In the genomic region with DNA sequence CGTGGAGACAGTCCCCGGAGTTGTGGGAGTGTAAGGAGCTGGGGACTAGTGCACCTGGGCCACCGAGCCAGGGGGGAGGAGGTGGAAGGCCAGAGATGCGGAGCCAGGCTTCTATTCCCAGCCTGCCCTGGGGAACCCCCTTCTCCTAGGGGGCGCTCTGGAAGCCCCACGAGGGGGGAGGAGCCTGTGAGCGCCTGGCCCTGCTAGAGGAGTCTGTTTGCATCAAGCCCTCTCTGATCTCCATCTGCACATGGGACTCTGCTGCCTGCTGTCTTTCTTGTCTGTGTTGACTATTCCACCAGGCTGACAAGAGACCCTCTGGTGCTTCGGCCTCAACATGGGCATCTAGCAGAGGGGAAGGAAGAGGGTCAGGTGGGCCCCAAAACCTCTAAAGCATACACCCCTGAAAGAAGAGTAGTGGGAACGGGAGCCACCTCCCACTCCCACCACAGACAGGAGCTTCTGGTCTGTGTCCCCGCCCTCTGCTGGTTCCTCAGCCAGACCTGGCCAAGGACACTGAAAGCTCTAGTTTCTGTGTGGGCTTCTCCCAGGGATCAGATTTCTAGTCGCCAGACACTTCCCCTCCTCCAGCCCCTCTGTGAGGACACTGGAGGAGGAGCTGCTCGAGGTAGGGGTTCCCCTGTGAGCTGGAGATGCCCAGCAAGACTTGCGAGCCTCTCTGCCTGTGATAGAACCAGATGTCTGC, we compare ENCODE assay signal across 8 mouse cellular contexts. TPM values are rescaled to one million over a fixed set of nuclear protein-coding genes. Genes with fewer than 3 reads are reported as not detected.
DNase-seq lines count a peak whose midpoint lies in the region; ATAC-seq and TF ChIP-seq lines count a peak whose summit lies in the region.

No protein-coding gene starts in this region.

- H3K27ac ChIP-seq in kidney, postnatal 0 days: peak overlapping the region; percentile 50; the same call in 1 of the 2 replicates
- H3K27ac ChIP-seq in kidney, adult 2 months (ENCODE audit: insufficient read depth, low read depth, low read length): no peak overlapping the region
- H3K27ac ChIP-seq in embryonic facial prominence, embryonic 15.5 days (replicated peaks): peak overlapping the region; percentile 67
- peak overlapping the region; percentile 56; the same call in 1 of the 2 replicates for H3K27ac ChIP-seq in limb, embryonic 11.5 days (replicated peaks; ENCODE audit: low read depth, low read length)
- H3K27ac ChIP-seq in neural tube, embryonic 11.5 days (ENCODE audit: low read depth, low read length): no peak overlapping the region

- ATAC-seq in kidney, postnatal 0 days (replicated peaks; ENCODE audit: low FRiP score, low read depth): no peak
- no peak for ATAC-seq in embryonic facial prominence, embryonic 15.5 days (ENCODE audit: insufficient number of reproducible peaks, low FRiP score, low TSS enrichment, low read depth)
- no peak for ATAC-seq in limb, embryonic 11.5 days (ENCODE audit: insufficient number of reproducible peaks, low FRiP score, low TSS enrichment, low read depth)
- no peak for ATAC-seq in neural tube, embryonic 11.5 days (ENCODE audit: insufficient read depth, low FRiP score, low TSS enrichment)
- ATAC-seq in megakaryocyte, adult 5-6 weeks (ENCODE audit: poor library complexity, severe bottlenecking): no peak
- ATAC-seq in erythroblast, adult 5-6 weeks (replicated peaks; ENCODE audit: low FRiP score, poor library complexity, severe bottlenecking): no peak

- no peak for TF ChIP-seq POLR2A in kidney, adult 2 months (IDR thresholded peaks at IDR 0.05; ENCODE audit: low read depth, low read length)

- H3K27me3 ChIP-seq in kidney, postnatal 0 days (ENCODE audit: insufficient read depth, low read length): no peaks in the 10 kb centered on the region
- H3K27me3 ChIP-seq in kidney, adult 2 months (replicated peaks; ENCODE audit: control insufficient read depth, insufficient read depth, low read length): no peaks in the 10 kb centered on the region
- H3K27me3 ChIP-seq in embryonic facial prominence, embryonic 15.5 days: no peaks in the 10 kb centered on the region
- H3K27me3 ChIP-seq in limb, embryonic 11.5 days (ENCODE audit: control insufficient read depth, insufficient read depth, low read length): no peaks in the 10 kb centered on the region
- H3K27me3 ChIP-seq in neural tube, embryonic 11.5 days (ENCODE audit: control insufficient read depth, insufficient read depth, low read length): no peaks in the 10 kb centered on the region

- peak; percentile 14; the same call in 1 of the 2 replicates for TF ChIP-seq CTCF in kidney, postnatal 0 days (IDR thresholded peaks at IDR 0.05; ENCODE audit: low read depth)
- no peak for TF ChIP-seq CTCF in kidney, adult 2 months (conservative IDR thresholded peaks at IDR 0.05; ENCODE audit: insufficient read depth, insufficient read length, low read depth, low read length)

- H3K4me3 ChIP-seq in kidney, postnatal 0 days (replicated peaks; ENCODE audit: low read depth, low read length): peak overlapping the region; percentile 5; the same call in 1 of the 2 replicates
- H3K4me3 ChIP-seq in kidney, adult 2 months (ENCODE audit: insufficient read depth, low read depth, low read length): no peak overlapping the region
- H3K4me3 ChIP-seq in embryonic facial prominence, embryonic 15.5 days (replicated peaks): peak overlapping the region; percentile 91; the same call in 1 of the 2 replicates
- peak overlapping the region; percentile 2; the same call in 1 of the 2 replicates for H3K4me3 ChIP-seq in limb, embryonic 11.5 days (ENCODE audit: low read depth, low read length)
- H3K4me3 ChIP-seq in neural tube, embryonic 11.5 days (ENCODE audit: low read depth, low read length): 0 out of 2 replicates have a peak overlapping the region, but pooled peaks have one; percentile 1

- peak; percentile 92 for DNase-seq in kidney, postnatal 0 days (ENCODE audit: low spot score)
- no peak for DNase-seq in kidney, adult 2 months
- peak; percentile 62 for DNase-seq in WW6 (ENCODE audit: low read depth, low spot score)
- peak; percentile 70 for DNase-seq in limb, embryonic 11.5 days (ENCODE audit: low spot score)
- DNase-seq in neural tube, embryonic 11.5 days (ENCODE audit: low spot score): peak; percentile 35

- H3K4me2 ChIP-seq in kidney, postnatal 0 days (ENCODE audit: low read length): peak overlapping the region; percentile 81
- H3K4me2 ChIP-seq in embryonic facial prominence, embryonic 15.5 days (replicated peaks): peak overlapping the region; percentile 85
- peak overlapping the region; percentile 40 for H3K4me2 ChIP-seq in limb, embryonic 11.5 days (ENCODE audit: low read depth, severe bottlenecking)
- peak overlapping the region; percentile 95 for H3K4me2 ChIP-seq in neural tube, embryonic 11.5 days (ENCODE audit: low read depth)

- peaks cover 26% of the 10 kb centered on the region for H3K4me1 ChIP-seq in kidney, postnatal 0 days (replicated peaks; ENCODE audit: insufficient read depth, low read length)
- no peaks in the 10 kb centered on the region for H3K4me1 ChIP-seq in kidney, adult 2 months (ENCODE audit: control insufficient read depth, insufficient read depth, low read length)
- H3K4me1 ChIP-seq in embryonic facial prominence, embryonic 15.5 days: peaks cover 61% of the 10 kb centered on the region
- peaks cover 38% of the 10 kb centered on the region for H3K4me1 ChIP-seq in limb, embryonic 11.5 days (ENCODE audit: control insufficient read depth, insufficient read depth, low read length)
- peaks cover 20% of the 10 kb centered on the region for H3K4me1 ChIP-seq in neural tube, embryonic 11.5 days (ENCODE audit: control insufficient read depth, insufficient read depth, low read length)

- WGBS in kidney, postnatal 0 days: 16% methylated on average over 12 of the region's 13 CpGs
- 38% methylated on average over 13 of the region's 13 CpGs for WGBS in kidney, adult 2 months
- WGBS in embryonic facial prominence, embryonic 15.5 days: 4% methylated on average over 12 of the region's 13 CpGs
- 5% methylated on average over 12 of the region's 13 CpGs for WGBS in limb, embryonic 11.5 days
- WGBS in neural tube, embryonic 11.5 days: 8% methylated on average over 12 of the region's 13 CpGs

- no peaks in the 10 kb centered on the region for H3K9me3 ChIP-seq in kidney, postnatal 0 days (replicated peaks; ENCODE audit: low read length)
- H3K9me3 ChIP-seq in embryonic facial prominence, embryonic 15.5 days (replicated peaks): no peaks in the 10 kb centered on the region
- H3K9me3 ChIP-seq in limb, embryonic 11.5 days (ENCODE audit: control insufficient read depth, low read length): no peaks in the 10 kb centered on the region
- H3K9me3 ChIP-seq in neural tube, embryonic 11.5 days (ENCODE audit: control insufficient read depth, low read length): no peaks in the 10 kb centered on the region

- H3K9ac ChIP-seq in kidney, postnatal 0 days (ENCODE audit: low read depth, low read length): peak overlapping the region; percentile 23; the same call in 1 of the 2 replicates
- H3K9ac ChIP-seq in embryonic facial prominence, embryonic 15.5 days: no peak overlapping the region
- no peak overlapping the region for H3K9ac ChIP-seq in limb, embryonic 11.5 days (ENCODE audit: low read length)
- H3K9ac ChIP-seq in neural tube, embryonic 11.5 days (ENCODE audit: low read length): no peak overlapping the region; the same call in 1 of the 2 replicates

- no peaks in the 10 kb centered on the region for H3K36me3 ChIP-seq in kidney, postnatal 0 days (ENCODE audit: insufficient read depth, low read length)
- no peaks in the 10 kb centered on the region for H3K36me3 ChIP-seq in kidney, adult 2 months (ENCODE audit: control insufficient read depth, insufficient read depth, low read length)
- peaks cover 10% of the 10 kb centered on the region; the same call in 1 of the 2 replicates for H3K36me3 ChIP-seq in embryonic facial prominence, embryonic 15.5 days
- peaks cover 2% of the 10 kb centered on the region; the same call in 1 of the 2 replicates for H3K36me3 ChIP-seq in limb, embryonic 11.5 days (ENCODE audit: control insufficient read depth, insufficient read depth, low read length)
- no peaks in the 10 kb centered on the region for H3K36me3 ChIP-seq in neural tube, embryonic 11.5 days (ENCODE audit: control insufficient read depth, insufficient read depth, low read length)

RNA-seq across cellular contexts. Expression of a gene that starts 3.2 kb away (rescaled TPM):
- polyA plus RNA-seq in kidney, postnatal 0 days (2015; fragmentation: Nextera tagmentation; extraction: Ambion mirVana): 11.5 and 14.4 TPM in 2 replicates
- polyA plus RNA-seq in kidney, adult 2 months (2012; rRNA removed): 28.7 and 44.4 TPM in 2 replicates
- 22.8 and 23.2 TPM in 2 replicates for polyA plus RNA-seq in embryonic facial prominence, embryonic 15.5 days (2015; fragmentation: Nextera tagmentation; extraction: Ambion mirVana)
- polyA plus RNA-seq in limb, embryonic 11.5 days (2014; fragmentation: Nextera tagmentation; extraction: Ambion mirVana): 20.7 and 23.0 TPM in 2 replicates
- 20.6 and 21.6 TPM in 2 replicates for polyA plus RNA-seq in neural tube, embryonic 11.5 days (2014; fragmentation: Nextera tagmentation; extraction: Ambion mirVana)
- 2.4 and 3.6 TPM in 2 replicates for total RNA-seq in megakaryocyte, adult 5-6 weeks (2015)
- 1.7 TPM in 2 replicates for total RNA-seq in megakaryocyte, adult 5-6 weeks (2017)
- total RNA-seq in erythroblast, adult 5-6 weeks (2015; ENCODE audit: low replicate concordance): 0.58 and 1.7 TPM in 2 replicates
- total RNA-seq in erythroblast, adult 5-6 weeks (2017; ENCODE audit: low replicate concordance): 0.09 and 0.14 TPM in 2 replicates

RNA-seq across cellular contexts. Expression of a gene that starts 51.9 kb away (rescaled TPM):
- polyA plus RNA-seq in kidney, postnatal 0 days (2015; fragmentation: Nextera tagmentation; extraction: Ambion mirVana): 0.46 and 0.47 TPM in 2 replicates
- polyA plus RNA-seq in kidney, adult 2 months (2012; rRNA removed): 2.7 and 3.2 TPM in 2 replicates
- 0.45 and 0.60 TPM in 2 replicates for polyA plus RNA-seq in embryonic facial prominence, embryonic 15.5 days (2015; fragmentation: Nextera tagmentation; extraction: Ambion mirVana)
- polyA plus RNA-seq in limb, embryonic 11.5 days (2014; fragmentation: Nextera tagmentation; extraction: Ambion mirVana): 0.76 and 0.81 TPM in 2 replicates
- polyA plus RNA-seq in neural tube, embryonic 11.5 days (2014; fragmentation: Nextera tagmentation; extraction: Ambion mirVana): 0.44 and 0.57 TPM in 2 replicates
- 0.09 and 0.31 TPM in 2 replicates for total RNA-seq in megakaryocyte, adult 5-6 weeks (2015)
- total RNA-seq in megakaryocyte, adult 5-6 weeks (2017): 0.40 and 0.94 TPM in 2 replicates
- not detected in 2 replicates for total RNA-seq in erythroblast, adult 5-6 weeks (2015; ENCODE audit: low replicate concordance)
- not detected in 2 replicates for total RNA-seq in erythroblast, adult 5-6 weeks (2017; ENCODE audit: low replicate concordance)

RNA-seq across cellular contexts. Expression of a gene that starts 52.2 kb away (rescaled TPM):
- 23.0 and 27.8 TPM in 2 replicates for polyA plus RNA-seq in kidney, postnatal 0 days (2015; fragmentation: Nextera tagmentation; extraction: Ambion mirVana)
- 2.0 and 3.6 TPM in 2 replicates for polyA plus RNA-seq in kidney, adult 2 months (2012; rRNA removed)
- 56.8 and 57.2 TPM in 2 replicates for polyA plus RNA-seq in embryonic facial prominence, embryonic 15.5 days (2015; fragmentation: Nextera tagmentation; extraction: Ambion mirVana)
- 81.8 and 84.1 TPM in 2 replicates for polyA plus RNA-seq in limb, embryonic 11.5 days (2014; fragmentation: Nextera tagmentation; extraction: Ambion mirVana)
- polyA plus RNA-seq in neural tube, embryonic 11.5 days (2014; fragmentation: Nextera tagmentation; extraction: Ambion mirVana): 78.4 and 84.2 TPM in 2 replicates
- 87.3 and 95.0 TPM in 2 replicates for total RNA-seq in megakaryocyte, adult 5-6 weeks (2015)
- total RNA-seq in megakaryocyte, adult 5-6 weeks (2017): 68.5 and 71.1 TPM in 2 replicates
- 23.1 and 32.4 TPM in 2 replicates for total RNA-seq in erythroblast, adult 5-6 weeks (2015; ENCODE audit: low replicate concordance)
- total RNA-seq in erythroblast, adult 5-6 weeks (2017; ENCODE audit: low replicate concordance): 26.2 and 32.8 TPM in 2 replicates

Comparison
In these comparisons a context has a peak if more than half of its experiments do, and no peak if none do; other contexts are left out.
1. H3K27ac ChIP-seq: peak in kidney, postnatal 0 days (single experiment), embryonic facial prominence, embryonic 15.5 days (single experiment) and limb, embryonic 11.5 days (single experiment); none in kidney, adult 2 months (single experiment) and neural tube, embryonic 11.5 days (single experiment).
2. H3K4me2 ChIP-seq: peak in every context shown above with its lines; median percentile 95 in neural tube, embryonic 11.5 days; 85 in embryonic facial prominence, embryonic 15.5 days; 81 in kidney, postnatal 0 days; 40 in limb, embryonic 11.5 days.